Mouse (Mus musculus): ENCODE measurements around the gene Tbcc. TPM values are rescaled to one million over a fixed set of nuclear protein-coding genes. Genes with fewer than 3 reads are reported as not detected.
"Not testable (repeated sequence)": the region's sequence is repeated elsewhere in the genome, so short reads cannot be mapped to it uniquely, and the experiment has no call there.

Tbcc gene
- 31.8 and 35.8 TPM in 2 replicates for polyA plus RNA-seq (2015; fragmentation: Nextera tagmentation; extraction: Ambion mirVana)

DNA sequence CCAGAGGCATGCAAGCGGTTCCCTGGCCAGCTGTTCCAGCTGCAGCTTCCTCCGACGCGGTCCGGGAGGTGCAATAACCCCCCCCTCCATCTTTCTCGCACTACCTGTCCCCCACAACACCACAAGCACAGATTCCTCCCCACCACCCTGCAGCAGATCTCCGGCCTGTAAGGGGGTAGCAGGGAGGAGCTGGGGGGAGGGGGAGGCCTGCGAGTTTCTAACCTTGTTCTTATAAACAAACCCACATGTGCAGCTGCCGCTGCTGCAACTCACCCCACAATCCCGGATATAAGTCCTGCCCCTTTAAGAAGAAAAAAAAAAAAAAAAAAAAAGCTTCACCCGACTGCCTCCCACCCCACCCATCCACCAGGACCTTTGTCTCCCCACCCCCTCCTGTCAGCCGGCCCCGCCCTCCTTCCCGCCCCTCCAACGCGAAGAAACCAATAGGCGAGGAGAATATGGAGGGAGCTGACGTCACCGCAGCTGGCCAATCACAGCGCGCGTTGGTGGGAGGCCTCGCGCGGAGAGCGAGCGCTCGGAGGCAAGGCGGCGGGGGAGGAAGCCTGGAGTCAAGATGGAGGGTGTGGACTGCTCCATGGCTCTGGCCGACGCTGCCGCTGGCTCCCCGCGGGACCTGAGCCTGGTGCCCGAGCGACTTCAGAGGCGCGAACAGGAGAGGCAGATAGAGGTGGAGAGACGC is at the start of gene Tbcc:
TSS of gene Tbcc (plus strand) at position 569 of the 700 bp plus-strand sequence.
- peak within 1 kb of the TSS; percentile 97 for H3K4me2 ChIP-seq (ENCODE audit: low read depth, low read length)
- no peaks in the 10 kb centered on the region for H3K27me3 ChIP-seq (replicated peaks; ENCODE audit: control insufficient read depth, insufficient read depth, low read length)
- H3K4me3 ChIP-seq (ENCODE audit: low read length), result peak within 1 kb of the TSS; percentile 87
- H3K9ac ChIP-seq (ENCODE audit: low read depth, low read length), result peak within 1 kb of the TSS; percentile 90
- H3K4me1 ChIP-seq (ENCODE audit: control insufficient read depth, insufficient read depth, low read length), result peaks cover 27% of the 10 kb centered on the region
- H3K27ac ChIP-seq (ENCODE audit: low read length), result peak within 1 kb of the TSS; percentile 97
- peak; percentile 93 for ATAC-seq
- H3K9me3 ChIP-seq (ENCODE audit: control insufficient read depth, low read length), result no peaks in the 10 kb centered on the region
- H3K36me3 ChIP-seq (ENCODE audit: control insufficient read depth, insufficient read depth, low read length), result no peaks in the 10 kb centered on the region
- WGBS, result under 1% methylated on average over 40 of the region's 40 CpGs

GRCm38 (mm10) chr17:46843022-46843421 is 47.5 kb upstream of the Tbcc start:
- Histone ChIP-seq H3K4me3 (ENCODE audit: low read length) (no peak overlapping the region), H3K27ac (ENCODE audit: low read length) (no peak overlapping the region), H3K36me3 (ENCODE audit: control insufficient read depth, insufficient read depth, low read length) (no peaks in the 10 kb centered on the region), H3K4me2 (ENCODE audit: low read depth, low read length) (no peak overlapping the region), H3K9me3 (ENCODE audit: control insufficient read depth, low read length) (no peaks in the 10 kb centered on the region), H3K27me3 (replicated peaks; ENCODE audit: control insufficient read depth, insufficient read depth, low read length) (no peaks in the 10 kb centered on the region), H3K9ac (ENCODE audit: low read depth, low read length) (no peak overlapping the region), H3K4me1 (ENCODE audit: control insufficient read depth, insufficient read depth, low read length) (0 out of 2 replicates have a peak, but pooled peaks cover 5% of the 10 kb centered on the region)
- 81% methylated on average over 2 of the region's 2 CpGs for WGBS
- no peak for ATAC-seq

DNA sequence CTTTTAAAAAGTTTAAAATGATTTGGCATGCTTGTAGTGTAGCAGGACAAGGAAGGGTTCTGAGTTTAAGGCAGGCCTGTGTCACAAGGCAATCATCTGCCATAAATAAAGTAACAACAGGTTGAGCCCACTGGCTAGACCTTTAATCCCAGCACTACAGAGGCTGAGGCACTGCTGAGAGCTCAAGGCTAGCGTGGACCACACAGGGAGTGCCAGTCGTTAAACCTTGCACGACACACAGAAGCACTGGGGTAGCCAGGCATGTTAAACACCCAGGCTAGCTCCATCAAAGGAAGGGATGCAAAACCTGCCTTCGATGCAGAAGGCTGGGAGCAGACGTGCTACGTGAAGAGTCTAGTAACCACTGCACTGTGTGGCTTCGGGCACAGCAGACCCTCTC is 46.8 kb upstream of the Tbcc start:
- Histone ChIP-seq H3K27me3 (replicated peaks; ENCODE audit: control insufficient read depth, insufficient read depth, low read length) (no peaks in the 10 kb centered on the region), H3K4me3 (ENCODE audit: low read length) (no peak overlapping the region), H3K36me3 (ENCODE audit: control insufficient read depth, insufficient read depth, low read length) (no peaks in the 10 kb centered on the region), H3K27ac (ENCODE audit: low read length) (no peak overlapping the region), H3K9ac (ENCODE audit: low read depth, low read length) (no peak overlapping the region), H3K4me2 (ENCODE audit: low read depth, low read length) (no peak overlapping the region), H3K9me3 (ENCODE audit: control insufficient read depth, low read length) (no peaks in the 10 kb centered on the region), H3K4me1 (ENCODE audit: control insufficient read depth, insufficient read depth, low read length) (0 out of 2 replicates have a peak, but pooled peaks cover under 1% of the 10 kb centered on the region)
- 53% methylated on average over 7 of the region's 7 CpGs for WGBS
- peak; percentile 74 for ATAC-seq

DNA sequence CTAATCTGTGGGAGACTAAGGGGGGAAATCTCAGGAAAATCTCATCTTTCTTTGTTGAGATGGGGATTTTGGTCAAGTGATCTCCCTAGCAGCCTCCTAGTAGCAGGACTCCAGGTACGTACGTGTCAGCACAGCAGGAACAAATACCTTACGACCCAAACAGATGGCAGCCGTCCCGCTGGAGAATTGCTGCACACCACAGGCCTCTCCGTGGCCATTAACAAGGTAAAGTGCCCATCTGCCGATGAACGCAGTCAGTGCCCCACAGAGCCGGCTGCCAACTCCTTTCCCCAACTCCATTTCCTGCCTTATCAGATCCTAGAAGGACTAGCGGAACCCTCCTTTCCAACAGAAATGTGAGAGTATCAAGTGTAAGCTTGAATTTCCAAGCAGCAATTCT is 45.7 kb upstream of the Tbcc start:
- 68% methylated on average over 10 of the region's 10 CpGs for WGBS
- Histone ChIP-seq H3K4me1 (ENCODE audit: control insufficient read depth, insufficient read depth, low read length) (no peaks in the 10 kb centered on the region), H3K4me3 (ENCODE audit: low read length) (no peak overlapping the region), H3K27me3 (replicated peaks; ENCODE audit: control insufficient read depth, insufficient read depth, low read length) (no peaks in the 10 kb centered on the region), H3K9me3 (ENCODE audit: control insufficient read depth, low read length) (no peaks in the 10 kb centered on the region), H3K36me3 (ENCODE audit: control insufficient read depth, insufficient read depth, low read length) (no peaks in the 10 kb centered on the region), H3K4me2 (ENCODE audit: low read depth, low read length) (no peak overlapping the region), H3K27ac (ENCODE audit: low read length) (no peak overlapping the region), H3K9ac (ENCODE audit: low read depth, low read length) (no peak overlapping the region; the same call in 1 of the 2 replicates)
- no peak for ATAC-seq

- no peak overlapping the region for H3K4me3 ChIP-seq (ENCODE audit: low read length)
- no peak overlapping the region for H3K4me2 ChIP-seq (ENCODE audit: low read depth, low read length)
- H3K27me3 ChIP-seq (replicated peaks; ENCODE audit: control insufficient read depth, insufficient read depth, low read length), result no peaks in the 10 kb centered on the region
- no peak overlapping the region for H3K27ac ChIP-seq (ENCODE audit: low read length)
- no peak for ATAC-seq
- WGBS, result 82% methylated on average over 12 of the region's 12 CpGs
- no peaks in the 10 kb centered on the region for H3K4me1 ChIP-seq (ENCODE audit: control insufficient read depth, insufficient read depth, low read length)
- H3K9ac ChIP-seq (ENCODE audit: low read depth, low read length), result no peak overlapping the region
- no peaks in the 10 kb centered on the region for H3K36me3 ChIP-seq (ENCODE audit: control insufficient read depth, insufficient read depth, low read length)
- H3K9me3 ChIP-seq (ENCODE audit: control insufficient read depth, low read length), result no peaks in the 10 kb centered on the region
Observed at GRCm38 (mm10) chr17:46845262-46845661, 45.2 kb upstream of the Tbcc start.

- 95% methylated on average over 18 of the region's 18 CpGs for WGBS
Observed at GRCm38 (mm10) chr17:46846573-46846972, 43.9 kb upstream of the Tbcc start.

DNA sequence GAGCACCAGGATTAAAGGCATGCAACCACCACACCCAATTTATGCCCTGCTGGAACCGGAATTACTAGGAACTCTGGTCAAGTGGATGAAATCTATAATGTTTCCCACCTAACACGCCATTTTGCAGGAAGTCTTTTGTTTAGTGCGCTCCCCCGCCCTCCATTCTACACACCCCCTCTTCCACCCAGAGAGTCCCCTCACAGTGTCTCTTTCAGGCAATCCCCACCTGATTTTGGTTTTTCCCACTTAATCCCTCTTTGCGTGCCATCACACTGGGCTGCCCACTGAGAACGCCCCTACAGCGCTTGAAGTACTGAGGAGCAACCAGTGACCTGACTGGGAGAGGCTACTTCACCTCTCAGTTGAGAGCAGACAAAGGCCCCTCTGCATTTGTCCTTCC is 43.3 kb upstream of the Tbcc start:
- Histone ChIP-seq H3K9ac (ENCODE audit: low read depth, low read length) (no peak overlapping the region), H3K4me2 (ENCODE audit: low read depth, low read length) (no peak overlapping the region), H3K4me1 (ENCODE audit: control insufficient read depth, insufficient read depth, low read length) (no peaks in the 10 kb centered on the region), H3K9me3 (ENCODE audit: control insufficient read depth, low read length) (no peaks in the 10 kb centered on the region), H3K4me3 (ENCODE audit: low read length) (no peak overlapping the region), H3K36me3 (ENCODE audit: control insufficient read depth, insufficient read depth, low read length) (no peaks in the 10 kb centered on the region), H3K27me3 (replicated peaks; ENCODE audit: control insufficient read depth, insufficient read depth, low read length) (no peaks in the 10 kb centered on the region), H3K27ac (ENCODE audit: low read length) (no peak overlapping the region)
- ATAC-seq, result no peak
- 93% methylated on average over 7 of the region's 7 CpGs for WGBS

More at GRCm38 (mm10) chr17:46846573-46846972, 43.9 kb upstream of the Tbcc start:
- ATAC-seq; H3K27ac ChIP-seq (ENCODE audit: low read length); H3K36me3 ChIP-seq (ENCODE audit: control insufficient read depth, insufficient read depth, low read length); H3K9me3 ChIP-seq (ENCODE audit: control insufficient read depth, low read length); H3K4me3 ChIP-seq (ENCODE audit: low read length); H3K9ac ChIP-seq (ENCODE audit: low read depth, low read length); H3K4me1 ChIP-seq (ENCODE audit: control insufficient read depth, insufficient read depth, low read length); H3K4me2 ChIP-seq (ENCODE audit: low read depth, low read length); H3K27me3 ChIP-seq (replicated peaks; ENCODE audit: control insufficient read depth, insufficient read depth, low read length): not testable (repeated sequence)

- WGBS, result 22% methylated on average over 6 of the region's 6 CpGs
- Histone ChIP-seq H3K36me3 (ENCODE audit: control insufficient read depth, insufficient read depth, low read length) (no peaks in the 10 kb centered on the region), H3K9me3 (ENCODE audit: control insufficient read depth, low read length) (no peaks in the 10 kb centered on the region), H3K27ac (ENCODE audit: low read length) (peak overlapping the region; percentile 41; the same call in 1 of the 2 replicates), H3K9ac (ENCODE audit: low read depth, low read length) (0 out of 2 replicates have a peak overlapping the region, but pooled peaks have one; percentile 21), H3K27me3 (replicated peaks; ENCODE audit: control insufficient read depth, insufficient read depth, low read length) (no peaks in the 10 kb centered on the region), H3K4me2 (ENCODE audit: low read depth, low read length) (no peak overlapping the region), H3K4me3 (ENCODE audit: low read length) (no peak overlapping the region), H3K4me1 (ENCODE audit: control insufficient read depth, insufficient read depth, low read length) (peaks cover 25% of the 10 kb centered on the region)
- ATAC-seq, result peak; percentile 12; the same call in 1 of the 2 replicates
Observed at GRCm38 (mm10) chr17:46852725-46853124, 37.8 kb upstream of the Tbcc start.

DNA sequence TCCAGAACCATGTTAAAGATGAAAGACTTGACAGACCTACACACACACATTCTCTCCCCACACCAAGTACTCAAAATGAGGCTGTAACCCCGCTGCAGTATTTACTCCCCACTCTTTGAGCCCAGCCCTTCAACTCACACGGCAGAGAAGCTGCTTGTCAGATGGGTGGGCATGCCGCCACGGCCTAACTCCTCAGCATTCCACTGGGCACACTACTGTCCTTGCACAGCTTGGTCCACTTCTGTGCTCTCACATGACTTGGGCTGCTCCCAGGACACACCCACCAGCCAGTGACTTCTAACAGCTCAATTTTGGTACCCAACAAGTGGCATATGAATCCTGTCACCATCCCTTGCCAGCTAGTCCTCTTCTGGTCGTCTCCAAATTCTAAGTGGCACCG is 37.2 kb upstream of the Tbcc start:
- no peak for ATAC-seq
- WGBS, result 38% methylated on average over 6 of the region's 6 CpGs
- Histone ChIP-seq H3K4me2 (ENCODE audit: low read depth, low read length) (no peak overlapping the region), H3K4me3 (ENCODE audit: low read length) (no peak overlapping the region), H3K27ac (ENCODE audit: low read length) (peak overlapping the region; percentile 41; the same call in 1 of the 2 replicates), H3K9ac (ENCODE audit: low read depth, low read length) (0 out of 2 replicates have a peak overlapping the region, but pooled peaks have one; percentile 21), H3K36me3 (ENCODE audit: control insufficient read depth, insufficient read depth, low read length) (no peaks in the 10 kb centered on the region), H3K9me3 (ENCODE audit: control insufficient read depth, low read length) (no peaks in the 10 kb centered on the region), H3K4me1 (ENCODE audit: control insufficient read depth, insufficient read depth, low read length) (peaks cover 25% of the 10 kb centered on the region), H3K27me3 (replicated peaks; ENCODE audit: control insufficient read depth, insufficient read depth, low read length) (no peaks in the 10 kb centered on the region)

Measured in intestine, embryonic 16.5 days (tissue).